Mouse (Mus musculus) cerebellum, adult 9-10 months (tissue): ENCODE results near the gene Cers4.

ENCODE experiments used
- DNase-seq: peaks from one replicate; pipeline ENCODE4 v3.0.0; 2022

Gene Cers4

DNA sequence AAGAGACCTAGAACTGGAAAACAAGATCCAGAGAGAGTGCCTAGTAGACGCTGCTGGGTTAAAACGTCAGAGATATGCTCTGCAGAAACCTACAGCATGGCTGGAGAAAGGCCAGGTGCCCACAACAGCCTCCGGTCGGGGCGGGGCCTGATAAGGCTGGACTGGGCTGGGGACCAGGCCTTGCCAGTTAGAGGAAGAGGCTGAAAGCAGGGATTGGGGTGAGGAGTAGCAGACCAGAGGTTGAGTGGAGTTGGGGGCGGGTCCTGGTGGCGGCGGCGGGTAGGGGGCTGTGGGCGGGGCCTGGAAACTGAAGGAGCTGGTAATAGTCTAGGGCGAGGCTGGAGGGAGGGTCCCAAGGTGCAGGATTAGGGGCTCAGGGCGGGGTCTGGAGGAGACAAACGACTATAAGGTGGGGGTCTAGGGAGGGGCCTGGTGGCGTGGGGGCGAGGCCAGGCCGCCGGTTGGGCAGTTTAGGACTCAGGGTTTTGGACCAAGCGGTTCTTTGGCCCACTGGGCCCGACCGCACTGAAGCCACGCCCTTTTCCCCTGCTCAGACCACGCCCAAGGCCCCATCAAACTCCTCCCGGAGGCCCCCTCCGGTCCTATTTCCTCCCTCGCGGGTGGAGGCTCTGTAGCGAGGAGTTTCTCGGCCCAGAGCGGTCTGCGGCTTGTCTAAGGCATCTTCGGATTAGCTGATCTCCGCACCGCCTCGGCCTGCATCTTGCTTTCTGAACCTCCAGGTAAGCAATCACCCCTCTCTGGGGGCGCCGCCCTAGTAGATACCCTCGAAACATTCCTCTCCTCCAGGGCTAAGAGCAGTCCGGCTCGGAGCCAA lies at the start of gene Cers4:
Gene Cers4, plus strand, starts transcription at position 176 of the 835 bp plus-strand sequence.
- DNase-seq, result peak; percentile 87

DNA sequence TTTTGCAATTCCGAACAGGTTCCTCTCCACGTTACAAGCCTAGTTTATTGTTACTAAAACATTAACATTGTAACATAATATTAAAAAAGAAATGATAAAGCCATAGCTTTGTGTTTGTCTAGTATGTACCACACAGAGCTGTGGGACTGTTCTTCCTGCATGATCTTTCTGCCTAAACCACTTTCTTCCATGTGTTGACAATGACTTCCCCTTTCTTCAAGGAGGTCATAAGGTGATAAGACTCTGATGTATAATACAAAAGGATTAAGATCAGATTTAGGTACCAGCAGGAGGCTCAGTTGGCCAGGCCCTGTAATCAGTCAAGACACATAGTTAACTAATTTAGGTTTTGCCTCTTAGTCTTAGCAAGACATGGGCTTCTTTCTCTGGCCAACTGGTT lies 34.7 kb upstream of the Cers4 start:
- DNase-seq, result no peak

- DNase-seq, result no peak
Observed at GRCm38 (mm10) chr8:4463061-4463460, 29.8 kb upstream of the Cers4 start.

- no peak for DNase-seq
Observed at GRCm38 (mm10) chr8:4474419-4475187, 18.2 kb upstream of the Cers4 start.

GRCm38 (mm10) chr8:4481154-4481553 lies 11.7 kb upstream of the Cers4 start:
- no peak for DNase-seq

DNA sequence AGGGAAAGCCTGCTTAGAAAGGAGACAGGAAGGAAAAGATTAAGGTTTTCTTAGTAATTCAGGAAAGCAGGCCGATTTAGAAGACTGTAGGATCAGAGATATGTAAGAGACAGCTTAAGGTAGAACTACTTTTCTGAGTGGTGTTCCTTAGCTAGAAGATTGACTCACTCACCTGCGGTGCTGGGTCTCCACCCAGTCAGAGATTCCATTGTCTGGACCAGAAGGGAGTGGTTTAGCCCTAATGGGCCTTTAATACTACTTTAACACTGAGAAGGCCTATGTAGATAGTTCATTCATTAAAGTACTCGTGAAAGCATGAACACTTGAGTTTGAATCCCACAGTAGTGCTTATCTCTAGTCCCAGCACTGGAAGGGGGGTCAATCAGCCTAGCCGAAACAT lies 11.2 kb upstream of the Cers4 start:
- DNase-seq, result no peak

DNA sequence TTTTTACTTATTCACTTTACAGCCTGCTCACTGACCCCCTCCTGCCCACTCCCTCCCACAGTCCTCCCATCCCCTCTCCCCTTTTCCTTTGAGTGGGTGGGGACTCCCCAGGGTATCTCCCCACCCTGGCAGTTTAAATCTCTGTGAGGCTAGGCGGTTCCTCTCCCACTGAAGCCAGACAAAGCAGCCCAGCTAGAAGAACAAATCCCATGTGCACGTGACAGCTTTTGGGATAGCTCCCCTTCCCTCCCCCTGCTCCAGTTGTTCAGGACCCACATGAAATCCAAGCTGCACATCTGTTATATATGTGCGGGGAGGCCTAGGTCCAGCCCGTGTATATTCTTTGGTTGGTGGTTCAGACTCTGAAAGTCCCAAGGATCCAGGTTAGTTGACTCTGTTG lies 10.3 kb upstream of the Cers4 start:
- DNase-seq, result no peak

DNA sequence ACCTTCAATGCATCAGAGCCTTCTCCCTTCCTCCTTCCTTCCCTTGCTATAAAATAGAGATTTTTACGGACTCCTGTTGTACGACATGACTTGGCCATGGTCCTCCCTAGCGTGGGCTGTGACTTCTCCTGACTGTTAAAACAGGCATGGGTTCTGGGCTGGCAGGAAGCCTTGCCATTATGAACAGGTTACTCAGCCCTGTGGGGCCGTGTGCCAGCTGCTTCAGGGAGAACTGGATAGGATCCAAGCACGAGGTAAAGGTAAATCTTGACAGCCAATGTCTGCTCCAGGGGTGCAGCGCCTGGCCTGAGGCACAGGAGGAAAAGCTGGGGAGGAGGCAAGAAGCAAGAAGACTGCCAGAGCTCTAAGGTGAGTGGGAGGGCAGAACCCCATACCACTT lies 9.5 kb upstream of the Cers4 start:
- no peak for DNase-seq

DNA sequence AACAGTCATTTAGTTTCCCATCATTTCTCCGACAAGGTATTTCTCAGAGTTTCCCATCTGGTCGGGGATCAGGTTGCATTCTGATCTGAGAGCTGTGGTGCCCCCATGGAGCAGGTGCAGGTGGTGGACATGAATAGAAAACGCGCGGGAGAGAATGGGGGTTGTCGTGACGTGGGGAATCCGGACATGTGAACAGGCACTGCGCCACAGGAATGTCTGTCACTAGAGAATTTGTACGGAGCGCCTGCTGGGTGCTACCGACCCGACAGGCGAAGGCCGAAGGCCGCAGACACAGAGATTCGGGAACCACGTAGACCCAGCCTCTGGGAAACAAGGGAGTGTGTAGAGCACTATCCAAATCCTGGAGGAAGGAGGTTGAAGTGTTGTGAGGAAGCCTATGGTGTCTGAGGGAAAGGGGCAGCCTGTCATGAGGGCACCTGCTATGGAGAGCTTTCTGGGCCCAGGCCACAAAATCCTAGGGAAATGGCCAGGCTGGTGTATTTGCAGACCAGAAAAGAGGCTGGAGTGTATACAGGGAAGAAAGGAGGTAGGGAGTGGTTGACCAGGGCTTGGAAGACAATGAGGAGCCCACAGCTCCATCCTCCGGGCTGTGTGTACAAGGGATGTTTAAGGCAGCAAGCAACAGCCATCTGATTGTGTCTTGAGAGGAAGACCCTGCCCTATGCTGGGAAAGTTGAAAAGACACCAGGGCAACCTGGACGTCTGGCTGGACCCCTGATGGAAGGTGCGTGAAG lies 1.0 kb downstream of the Cers4 start:
- DNase-seq, result peak; percentile 85

GRCm38 (mm10) chr8:4495976-4496375 lies 3.1 kb downstream of the Cers4 start:
- no peak for DNase-seq

- DNase-seq, result no peak
Observed at GRCm38 (mm10) chr8:4497610-4498009, 4.8 kb downstream of the Cers4 start.

DNA sequence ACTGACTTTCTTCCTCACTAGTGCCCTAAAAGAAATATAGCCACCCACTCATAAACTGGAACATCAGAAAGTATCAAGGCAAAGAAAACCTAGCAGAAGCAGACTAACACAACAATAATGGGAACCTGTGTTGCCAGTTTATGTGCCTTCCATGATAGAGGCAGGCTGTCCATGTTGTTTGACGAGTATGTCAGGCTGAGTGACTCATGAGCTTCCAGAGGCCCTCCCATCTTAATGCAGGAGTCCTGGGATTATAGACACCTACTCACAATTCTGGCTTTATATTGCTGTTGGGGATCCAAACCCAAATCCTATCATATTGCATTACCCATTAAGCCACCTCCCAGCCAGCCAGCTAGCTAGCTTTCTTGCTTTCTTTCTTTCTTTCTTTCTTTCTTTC lies 12.5 kb downstream of the Cers4 start:
- DNase-seq, result no peak

DNA sequence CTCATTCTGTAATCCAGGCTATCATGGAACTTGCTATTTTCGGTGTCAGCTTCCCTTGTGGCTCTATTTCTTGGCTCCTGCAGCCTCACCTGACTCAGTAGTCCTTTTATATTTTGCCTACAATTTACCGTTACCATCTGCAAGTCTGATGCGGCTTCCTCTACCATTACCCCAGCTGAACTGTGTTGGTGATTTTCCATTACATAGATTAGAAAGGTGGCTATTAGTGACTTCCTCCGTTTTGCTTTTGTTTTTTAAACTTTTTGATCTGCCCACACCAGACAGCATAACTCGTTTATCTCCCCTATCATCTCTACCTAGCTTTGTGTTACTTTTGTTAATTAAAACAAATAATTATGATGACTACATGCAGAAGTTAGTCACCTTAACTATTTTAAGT lies 14.7 kb downstream of the Cers4 start:
- DNase-seq, result no peak

DNA sequence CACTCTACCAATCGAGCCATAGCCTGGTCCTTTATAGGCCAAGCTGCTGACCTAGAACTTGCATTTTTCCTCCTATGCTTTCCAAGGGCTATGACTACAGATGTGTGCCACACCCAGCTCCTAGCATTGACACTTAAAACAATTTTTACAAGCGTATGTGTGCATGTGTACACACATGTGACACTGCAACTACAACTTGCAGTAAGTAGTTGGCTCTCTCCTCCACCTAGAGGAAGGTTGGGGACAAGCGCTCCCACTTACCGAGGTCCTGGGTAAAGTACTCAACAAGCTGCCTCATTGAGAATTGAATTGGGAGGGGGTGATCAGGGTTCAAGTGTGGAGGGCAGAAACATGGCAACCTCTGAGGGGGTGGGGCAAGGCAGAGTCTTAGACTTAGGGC lies 18.0 kb downstream of the Cers4 start:
- DNase-seq, result no peak

- no peak for DNase-seq
Observed at GRCm38 (mm10) chr8:4511429-4512115, 18.7 kb downstream of the Cers4 start.

GRCm38 (mm10) chr8:4512116-4512495 lies 19.3 kb downstream of the Cers4 start:
- DNase-seq, result no peak

DNA sequence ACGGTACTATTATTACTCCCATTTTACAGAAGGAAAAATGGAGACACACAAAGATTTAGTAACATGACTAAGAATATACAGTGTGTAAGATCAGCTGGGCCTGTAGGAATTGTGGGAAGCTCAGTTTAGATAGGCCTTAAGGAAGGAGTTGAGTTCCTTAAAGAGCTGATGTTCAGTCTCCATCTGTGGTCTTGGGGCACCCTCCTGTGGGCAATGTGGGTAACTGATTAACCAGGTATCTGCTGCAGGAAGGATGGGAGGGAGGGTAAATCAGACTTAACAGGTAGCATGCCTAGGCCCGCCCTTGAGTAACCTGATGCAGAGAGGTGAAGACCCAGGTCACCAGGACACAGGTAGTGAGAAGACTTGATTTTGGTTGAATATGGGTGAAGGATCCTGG lies 23.3 kb downstream of the Cers4 start:
- DNase-seq, result peak; percentile 53

DNA sequence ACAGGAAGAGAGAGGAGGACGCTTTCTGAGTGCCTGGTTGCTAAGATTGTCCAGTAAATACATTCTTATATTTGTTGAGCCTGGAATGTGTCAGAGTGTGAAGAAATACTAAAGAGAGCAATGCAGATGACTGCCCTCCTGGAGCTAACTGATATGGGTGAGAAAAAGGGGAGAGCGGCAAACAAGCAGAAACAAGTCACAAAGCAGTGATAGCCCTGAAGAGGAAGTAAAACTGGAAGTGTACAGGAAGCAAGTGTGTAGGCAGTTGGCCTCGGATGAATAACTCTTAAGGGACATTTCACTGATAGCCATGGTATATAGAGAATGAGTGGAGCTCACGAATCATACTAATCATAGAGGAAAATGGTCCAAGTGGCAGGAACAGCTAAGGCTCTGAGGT lies 28.6 kb downstream of the Cers4 start:
- no peak for DNase-seq

DNA sequence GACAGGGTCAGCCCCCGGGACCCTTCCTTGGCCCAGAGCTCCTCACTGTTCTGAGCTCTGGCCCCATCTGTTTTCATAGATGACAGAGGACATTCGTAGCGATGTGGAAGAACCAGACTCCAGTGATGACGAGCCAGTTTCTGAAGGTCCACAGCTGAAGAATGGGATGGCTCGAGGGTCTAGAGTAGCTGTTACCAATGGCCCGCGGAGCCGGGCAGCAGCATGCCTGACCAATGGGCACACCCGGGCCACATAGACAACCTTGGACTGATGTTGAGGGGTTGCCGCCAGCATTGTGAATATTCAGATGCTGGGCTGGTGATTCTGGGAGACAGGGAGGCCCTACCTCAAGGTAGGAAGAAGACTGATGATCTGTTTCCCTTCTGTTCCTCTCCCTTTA lies 30.7 kb downstream of the Cers4 start:
- no peak for DNase-seq
